Comparison of ENCODE assay signal across 10 mouse cellular contexts in genomic region chr11:79022836-79023235, GRCm38 (mm10). TPM values are rescaled to one million over a fixed set of nuclear protein-coding genes. Genes with fewer than 3 reads are reported as not detected.
A peak's percentile ranks its signal among the peaks of the same experiment; 100 is the strongest.
DNase-seq lines count a peak whose midpoint lies in the region; ATAC-seq and TF ChIP-seq lines count a peak whose summit lies in the region.
"Had no signal": no experiment of that assay in that cellular context is flagged by ENCODE, and none has a peak within 500 bp of the region (broad histone marks: within the 10 kb centered on the region; RNA-seq: fewer than 3 reads in every experiment).

No protein-coding gene starts in this region.

- no peak for ATAC-seq in heart, postnatal 0 days (ENCODE audit: insufficient read depth, low read depth)
- ATAC-seq in liver, embryonic 12.5 days: no peak
- ATAC-seq in forebrain, embryonic 13.5 days: no peak

- no peaks in the 10 kb centered on the region for H3K9me3 ChIP-seq in heart, postnatal 0 days (replicated peaks; ENCODE audit: control insufficient read depth, low read length)
- no peaks in the 10 kb centered on the region for H3K9me3 ChIP-seq in liver, embryonic 12.5 days (replicated peaks)
- no peaks in the 10 kb centered on the region for H3K9me3 ChIP-seq in forebrain, embryonic 13.5 days (replicated peaks)
- H3K9me3 ChIP-seq: midbrain, embryonic 12.5 days had no signal

- no peak for TF ChIP-seq CTCF in heart, postnatal 0 days (IDR thresholded peaks at IDR 0.05; ENCODE audit: low read depth)

- H3K9ac ChIP-seq in heart, postnatal 0 days (replicated peaks; ENCODE audit: low read depth, low read length): no peak overlapping the region; the same call in 1 of the 2 replicates
- H3K9ac ChIP-seq in liver, embryonic 12.5 days: no peak overlapping the region
- H3K9ac ChIP-seq in forebrain, embryonic 13.5 days: no peak overlapping the region; the same call in 1 of the 2 replicates
- H3K9ac ChIP-seq: midbrain, embryonic 12.5 days had no signal

- intact Hi-C loops in heart, postnatal 10 days (cut with DNase I): loop anchor here (10.0 kb wide), 1 partner anchor 372 kb away; no protein-coding TSS in a partner anchor

- peak overlapping the region; percentile 36; the same call in 1 of the 2 replicates for H3K4me2 ChIP-seq in heart, postnatal 0 days (ENCODE audit: low read depth, low read length)
- H3K4me2 ChIP-seq in liver, embryonic 12.5 days: peak overlapping the region; percentile 37
- H3K4me2 ChIP-seq in forebrain, embryonic 13.5 days: no peak overlapping the region
- H3K4me2 ChIP-seq: midbrain, embryonic 12.5 days had no signal

- TF ChIP-seq EP300 in heart, postnatal 0 days (IDR thresholded peaks at IDR 0.05; ENCODE audit: low read depth): no peak

- peaks cover 60% of the 10 kb centered on the region for H3K36me3 ChIP-seq in heart, postnatal 0 days (replicated peaks; ENCODE audit: control insufficient read depth, insufficient read depth, low read length)
- H3K36me3 ChIP-seq in liver, embryonic 12.5 days: peaks cover 48% of the 10 kb centered on the region
- H3K36me3 ChIP-seq in forebrain, embryonic 13.5 days (ENCODE audit: poor library complexity, severe bottlenecking): peaks cover 43% of the 10 kb centered on the region

- no peak overlapping the region for H3K4me3 ChIP-seq in heart, postnatal 0 days (ENCODE audit: low read depth, low read length)
- H3K4me3 ChIP-seq in brown adipose tissue, adult 24 weeks (ENCODE audit: insufficient read depth, low read depth, low read length): no peak overlapping the region
- H3K4me3 ChIP-seq in liver, embryonic 12.5 days: no peak overlapping the region
- H3K4me3 ChIP-seq in forebrain, embryonic 13.5 days: no peak overlapping the region
- H3K4me3 ChIP-seq: midbrain, embryonic 12.5 days had no signal

- 0 out of 2 replicates have a peak, but pooled peaks cover 5% of the 10 kb centered on the region for H3K4me1 ChIP-seq in heart, postnatal 0 days (ENCODE audit: control insufficient read depth, insufficient read depth)
- peaks cover 13% of the 10 kb centered on the region for H3K4me1 ChIP-seq in brown adipose tissue, adult 24 weeks (ENCODE audit: control insufficient read depth, insufficient read depth, insufficient read length, low read length)
- peaks cover 40% of the 10 kb centered on the region for H3K4me1 ChIP-seq in liver, embryonic 12.5 days
- H3K4me1 ChIP-seq in forebrain, embryonic 13.5 days: no peaks in the 10 kb centered on the region
- H3K4me1 ChIP-seq: midbrain, embryonic 12.5 days had no signal

- 65% methylated on average over 4 of the region's 4 CpGs for WGBS in heart, postnatal 0 days
- 19% methylated on average over 4 of the region's 4 CpGs for WGBS in liver, embryonic 12.5 days (ENCODE audit: insufficient replicate concordance)
- 71% methylated on average over 4 of the region's 4 CpGs for WGBS in forebrain, embryonic 13.5 days

- H3K27ac ChIP-seq in heart, postnatal 0 days (ENCODE audit: low read depth): peak overlapping the region; percentile 86
- H3K27ac ChIP-seq in brown adipose tissue, adult 24 weeks (replicated peaks; ENCODE audit: low read depth, low read length): peak overlapping the region; percentile 97
- H3K27ac ChIP-seq in liver, embryonic 12.5 days: peak overlapping the region; percentile 63
- H3K27ac ChIP-seq in forebrain, embryonic 13.5 days: no peak overlapping the region
- H3K27ac ChIP-seq: midbrain, embryonic 12.5 days had no signal

- no peaks in the 10 kb centered on the region for H3K27me3 ChIP-seq in heart, postnatal 0 days (ENCODE audit: control insufficient read depth, insufficient read depth, low read length)
- no peaks in the 10 kb centered on the region for H3K27me3 ChIP-seq in liver, embryonic 12.5 days (replicated peaks)
- no peaks in the 10 kb centered on the region for H3K27me3 ChIP-seq in forebrain, embryonic 13.5 days
- H3K27me3 ChIP-seq: midbrain, embryonic 12.5 days had no signal

- no peak for DNase-seq in heart, postnatal 0 days (ENCODE audit: low spot score)
- DNase-seq in heart, postnatal 10 days: no peak
- peak; percentile 30 for DNase-seq in 416B (ENCODE audit: low read depth)
- DNase-seq in spleen, postnatal 14 days (ENCODE audit: low spot score in 2 of 2): no peak
- DNase-seq in layer of hippocampus, adult 11-12 months (ENCODE audit: low spot score): no peak
- DNase-seq: adrenal gland, postnatal 25 days had no signal

RNA-seq across cellular contexts. Expression of gene Lgals9, which starts 38.1 kb away (rescaled TPM):
- total RNA-seq in heart, postnatal 0 days (2014; rRNA removed; ENCODE audit: low replicate concordance): 125 and 155 TPM in 2 replicates
- polyA plus RNA-seq in heart, postnatal 0 days (2015; fragmentation: Nextera tagmentation; extraction: Ambion mirVana): 63.0 and 76.9 TPM in 2 replicates
- 10 to 100 TPM; 49.5 to 50.5 TPM for total RNA-seq in heart, postnatal 10 days (2021)
- 39.6 and 55.8 TPM in 2 replicates for polyA plus RNA-seq in brown adipose tissue, adult 24 weeks (2012; ENCODE audit: insufficient read depth, insufficient read length, missing spikeins)
- polyA plus RNA-seq in liver, embryonic 12.5 days (2016; fragmentation: Nextera tagmentation; extraction: Ambion mirVana): 40.8 and 45.7 TPM in 2 replicates
- 3.8 and 3.9 TPM in 2 replicates for polyA plus RNA-seq in forebrain, embryonic 13.5 days (2015; fragmentation: Nextera tagmentation; extraction: Ambion mirVana)
